Mouse (Mus musculus) brain, embryonic 14.5 days (tissue): ENCODE measurements around the gene Cntfr.

ENCODE experiments used
- CTCF ChIP-seq: fragments of 200-500 bp; IDR thresholded peaks from 2 replicates; pipeline ENCODE4 v1.5.1; 2012; ENCODE audit warnings: inconsistent platforms, mild to moderate bottlenecking, moderate library complexity, borderline replicate concordance; ENCODE audit not compliant: insufficient read depth, insufficient read length; ENCODE audit errors: extremely low read depth
- POLR2A ChIP-seq: fragments of 200-500 bp; IDR thresholded peaks from 2 replicates; pipeline ENCODE4 v1.6.1; 2012; ENCODE audit warnings: mild to moderate bottlenecking, inconsistent platforms, borderline replicate concordance; ENCODE audit not compliant: poor library complexity, insufficient read depth, insufficient read length, severe bottlenecking; ENCODE audit errors: extremely low read depth

GRCm38 (mm10) chr4:41744131-41744530, 47.2 kb upstream of the Cntfr start:
- TF ChIP-seq CTCF: no peak
- no peak for TF ChIP-seq POLR2A
